Mouse (Mus musculus) cerebral cortex, adult 2 months (tissue): Measurements from ENCODE around the gene Mad1l1.

Experiments used
- WGBS: fragments of 180-500 bp; shearing (Covaris S2); methylation state at CpG from one replicate; pipeline ENCODE4 v1.1.7; 2018; 5-methylcytosine and 5-hydroxymethylcytosine counted together

Mad1l1 gene

DNA sequence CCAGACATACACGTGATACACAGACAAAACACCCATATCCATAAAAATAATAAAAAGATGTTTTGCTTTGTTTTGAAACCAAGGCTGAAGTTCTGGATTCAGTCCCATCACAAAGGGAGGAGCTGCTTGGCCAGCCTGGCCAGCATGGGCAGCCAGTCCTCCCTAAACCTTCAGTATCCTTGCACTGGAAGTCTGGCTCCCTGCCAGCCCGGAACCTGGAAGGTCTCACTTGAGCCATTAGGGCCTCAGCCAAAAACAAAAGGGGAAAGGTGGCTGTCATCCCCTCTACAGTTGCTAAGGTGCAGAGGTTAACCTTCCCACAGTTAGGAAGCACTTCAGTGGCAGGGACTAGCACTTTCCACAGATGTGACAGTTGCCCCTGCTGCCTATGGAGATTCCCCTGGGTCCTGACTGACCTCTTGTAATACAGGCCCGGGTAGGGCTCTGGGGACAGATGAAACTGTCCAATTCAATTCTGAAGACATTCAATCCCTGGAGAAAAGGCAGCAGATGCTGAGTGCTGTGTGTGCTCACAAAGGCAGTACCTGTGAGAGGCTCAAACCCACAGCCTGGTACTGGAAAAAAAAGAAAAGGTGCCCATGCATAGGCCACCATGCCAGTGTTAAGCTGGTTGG is 100.2 kb downstream of the Mad1l1 start:
- WGBS: 87% methylated on average over 3 of the region's 3 CpGs

DNA sequence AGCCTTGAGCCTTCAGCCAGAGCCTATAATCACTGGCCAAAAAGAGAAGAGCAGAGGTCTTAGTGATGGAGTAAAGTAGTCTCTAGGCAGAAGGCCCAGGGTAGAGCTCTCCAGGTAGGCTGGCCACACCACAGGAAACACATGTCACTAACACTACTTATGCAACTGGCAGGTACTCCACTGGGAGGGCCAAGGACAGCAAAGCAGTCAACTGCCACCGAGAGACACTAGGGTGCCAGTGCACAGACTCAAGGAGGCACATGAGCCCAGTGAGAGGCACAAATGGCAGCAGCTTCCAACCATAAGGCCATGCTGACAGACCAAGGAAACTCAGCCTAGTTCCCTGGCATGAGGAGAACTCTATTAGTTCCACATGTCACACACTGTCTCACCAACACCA is 102.1 kb downstream of the Mad1l1 start:
- WGBS: 89% methylated on average over 1 of the region's 1 CpGs

DNA sequence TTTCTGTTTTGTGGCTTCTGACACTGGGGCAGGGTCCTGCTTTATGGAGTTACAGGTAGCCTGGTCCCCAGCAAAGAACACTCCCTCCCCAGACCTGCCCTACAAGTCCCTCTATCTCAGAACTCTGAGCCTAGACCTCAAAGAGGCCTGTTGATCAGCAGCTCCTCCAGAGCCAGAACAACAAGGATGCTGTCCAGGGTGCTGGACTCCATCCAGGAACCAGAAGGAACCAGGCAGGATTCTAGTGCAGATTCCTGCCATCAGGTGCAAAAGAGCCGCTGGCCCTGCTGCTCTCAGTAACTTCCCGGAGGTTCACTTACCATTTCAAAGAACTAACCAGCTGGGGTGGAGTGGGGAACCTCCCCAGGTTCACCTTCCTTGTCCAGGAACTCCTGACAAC is 103.5 kb downstream of the Mad1l1 start:
- 74% methylated on average over 2 of the region's 2 CpGs for WGBS

DNA sequence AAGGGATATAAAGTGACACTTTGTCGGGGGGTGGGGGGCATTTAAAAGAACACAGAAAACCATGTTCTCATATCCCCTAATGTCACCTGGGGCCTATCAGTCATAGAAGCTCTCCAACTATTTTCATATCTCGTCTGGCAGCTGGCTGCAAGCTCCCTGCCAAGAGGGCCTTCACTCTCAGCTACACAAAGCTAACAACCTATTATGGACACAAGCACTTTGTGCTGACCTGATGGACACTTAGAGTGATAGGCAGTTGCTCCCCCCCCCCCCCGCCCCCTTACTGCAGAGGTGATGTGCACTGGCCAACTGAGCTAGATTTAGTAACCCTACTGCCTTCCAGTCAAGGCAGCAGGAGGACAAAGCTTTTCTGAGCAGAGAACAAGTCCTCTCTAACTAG is 104.3 kb downstream of the Mad1l1 start:
- WGBS: 85% methylated on average over 3 of the region's 3 CpGs

DNA sequence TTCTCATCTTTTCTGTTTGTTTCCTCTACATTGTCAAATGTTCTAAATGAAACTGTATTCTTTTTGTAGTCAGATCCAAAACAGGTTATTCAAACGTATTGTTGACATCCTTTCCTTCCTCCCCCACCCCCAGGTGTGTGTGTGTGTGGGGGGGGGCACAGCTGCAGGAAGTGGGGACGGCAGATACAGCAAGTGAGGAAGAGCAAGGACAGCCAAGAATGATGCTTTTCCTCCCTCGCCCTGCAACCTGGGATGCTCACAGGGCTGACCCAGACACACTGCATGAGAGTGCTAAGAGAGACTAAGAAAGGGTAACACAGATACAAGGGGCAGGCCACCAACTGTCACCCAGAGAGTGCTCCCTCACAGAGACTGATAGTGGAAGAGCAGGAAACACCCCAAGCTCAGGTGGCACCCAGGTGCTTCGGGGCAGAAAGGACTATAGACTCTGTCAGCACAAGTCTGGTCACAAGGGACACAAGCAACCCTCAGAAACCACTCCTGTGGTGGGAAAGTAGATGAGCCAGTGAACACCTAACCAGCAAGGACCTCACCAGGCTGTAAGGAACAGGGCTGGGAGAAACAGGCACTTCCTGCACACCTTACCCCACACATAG is 105.8 kb downstream of the Mad1l1 start:
- 80% methylated on average over 4 of the region's 4 CpGs for WGBS

DNA sequence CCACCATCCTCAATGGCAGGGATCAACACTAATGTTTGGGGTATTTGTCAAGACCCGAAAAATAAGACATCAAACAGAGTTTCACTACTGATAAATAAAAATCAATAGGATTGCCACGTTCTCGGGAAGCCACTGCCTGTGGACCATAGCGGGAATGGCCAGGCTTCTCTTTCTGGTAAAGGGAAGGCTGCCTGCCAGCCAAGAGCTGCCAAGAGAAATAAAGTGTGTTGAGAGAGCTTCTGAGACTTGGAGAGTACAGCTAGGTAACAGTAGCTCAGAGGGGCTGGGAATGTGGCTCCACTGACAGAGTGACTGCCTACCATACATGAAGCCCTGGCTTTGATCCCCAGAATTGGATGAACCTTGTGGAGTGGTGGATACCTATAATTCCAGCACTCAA is 108.4 kb downstream of the Mad1l1 start:
- 72% methylated on average over 4 of the region's 4 CpGs for WGBS

DNA sequence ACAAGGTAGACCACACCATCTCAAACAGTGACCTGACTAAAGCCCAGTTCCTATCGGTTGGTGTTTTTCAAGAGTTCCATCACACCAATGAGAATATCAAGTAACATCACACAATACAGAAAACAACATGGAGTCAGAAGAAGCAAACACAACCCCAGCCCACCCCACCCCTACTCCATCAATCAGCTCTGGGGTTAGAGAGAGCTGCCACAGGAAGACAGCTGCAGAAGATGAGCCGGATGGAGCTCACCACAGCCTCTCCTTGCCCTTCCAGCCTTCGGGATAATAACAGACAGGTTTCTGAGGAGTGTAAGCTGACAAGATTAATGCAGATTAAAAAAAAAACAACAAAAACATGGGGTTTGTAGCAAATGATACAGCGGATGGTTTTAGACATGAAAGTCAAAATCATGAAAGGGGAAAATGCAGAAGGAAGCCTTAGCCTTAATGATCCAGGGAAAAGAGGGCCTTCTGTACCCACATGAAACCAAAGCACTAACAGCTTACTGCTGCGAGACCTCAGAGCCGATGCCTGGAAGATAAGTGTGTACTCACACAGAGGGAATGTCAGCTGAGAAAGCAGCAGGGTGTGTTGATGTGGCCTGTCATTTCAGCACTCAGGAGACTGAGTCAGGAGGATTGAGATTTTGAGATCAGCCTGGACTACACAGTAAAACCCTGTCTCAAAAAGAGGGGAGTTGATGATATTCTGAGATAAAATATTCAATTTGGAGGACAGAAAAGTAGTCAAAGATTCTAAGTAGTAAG is 110.8 kb downstream of the Mad1l1 start:
- WGBS: 92% methylated on average over 6 of the region's 6 CpGs

DNA sequence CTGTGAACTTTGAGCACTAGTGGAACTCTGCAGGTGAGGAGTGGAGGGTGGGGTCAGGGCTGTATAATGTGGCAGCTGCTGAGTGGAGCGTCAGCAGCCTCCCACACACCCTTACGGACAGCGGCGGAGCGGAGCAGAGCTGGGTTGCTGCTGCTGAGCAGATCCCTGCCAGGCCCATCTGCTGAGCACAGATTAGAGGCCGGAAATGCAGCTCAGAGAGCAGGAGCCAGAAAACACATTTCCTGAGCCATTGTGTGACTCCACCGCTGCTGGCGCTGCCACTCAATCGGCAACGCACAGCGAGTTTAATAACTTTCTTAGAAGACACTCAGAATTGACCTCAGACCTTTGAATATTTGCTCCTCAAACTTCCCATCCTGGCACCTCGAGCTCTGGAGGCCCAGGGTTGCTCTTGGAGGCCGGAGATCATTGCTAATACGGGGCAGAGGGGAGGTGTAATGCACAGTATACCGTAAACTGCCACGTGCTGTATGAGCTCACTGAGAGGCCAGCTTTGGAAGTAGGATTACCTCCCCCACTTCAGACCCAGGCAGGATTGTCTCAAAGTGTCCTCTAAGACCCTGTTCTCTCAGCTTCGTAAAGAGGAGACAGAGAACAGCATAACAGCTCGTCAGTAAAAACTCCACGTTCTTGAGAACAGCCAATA is 112.5 kb downstream of the Mad1l1 start:
- WGBS: 41% methylated on average over 19 of the region's 19 CpGs

DNA sequence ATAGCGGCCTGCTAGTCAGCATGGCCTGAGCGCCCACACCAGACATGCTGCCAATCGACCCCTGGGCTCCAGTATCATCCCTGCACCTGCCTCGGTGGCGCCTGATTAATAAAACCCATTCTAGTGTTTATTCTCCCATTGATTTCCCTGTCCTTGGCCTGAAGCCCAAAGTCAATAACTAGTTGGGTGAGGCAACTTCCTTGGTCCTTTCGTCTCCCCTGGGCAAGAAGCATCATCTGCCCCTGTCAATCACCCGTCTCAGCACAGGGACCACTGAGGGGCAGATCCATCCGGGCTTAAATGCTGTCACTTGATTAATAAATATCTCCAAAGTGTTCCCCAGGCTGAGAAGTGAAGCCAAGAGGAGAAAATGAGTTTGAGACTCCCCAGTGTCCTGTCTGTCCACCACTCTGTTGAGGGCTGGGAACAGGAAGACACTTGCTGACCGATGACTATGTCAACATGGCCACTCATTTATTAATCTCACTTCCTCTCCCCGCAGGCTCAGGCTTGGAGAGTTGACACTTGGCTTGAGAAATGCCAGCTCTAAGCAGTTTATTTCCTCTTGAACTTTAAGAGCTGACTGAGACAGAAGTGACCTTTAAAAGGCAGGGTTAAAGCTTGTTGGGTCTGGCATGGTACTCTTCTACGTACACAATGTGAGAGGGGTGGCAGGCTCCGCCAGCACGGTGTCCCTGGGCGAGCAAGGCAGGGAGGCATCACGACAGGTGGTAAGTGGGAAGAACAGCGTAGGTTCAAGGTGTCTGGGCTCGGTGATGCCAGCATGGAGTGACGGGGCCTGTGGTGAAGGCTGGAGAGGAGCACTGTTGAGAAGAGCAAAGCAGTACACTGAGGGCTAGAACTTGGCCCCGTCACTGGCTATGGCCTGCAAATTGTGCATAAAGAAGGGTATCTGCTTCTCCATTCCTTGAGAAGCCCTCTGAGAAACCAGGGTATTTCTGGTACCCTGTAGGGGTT is 114.3 kb downstream of the Mad1l1 start:
- 80% methylated on average over 19 of the region's 19 CpGs for WGBS

DNA sequence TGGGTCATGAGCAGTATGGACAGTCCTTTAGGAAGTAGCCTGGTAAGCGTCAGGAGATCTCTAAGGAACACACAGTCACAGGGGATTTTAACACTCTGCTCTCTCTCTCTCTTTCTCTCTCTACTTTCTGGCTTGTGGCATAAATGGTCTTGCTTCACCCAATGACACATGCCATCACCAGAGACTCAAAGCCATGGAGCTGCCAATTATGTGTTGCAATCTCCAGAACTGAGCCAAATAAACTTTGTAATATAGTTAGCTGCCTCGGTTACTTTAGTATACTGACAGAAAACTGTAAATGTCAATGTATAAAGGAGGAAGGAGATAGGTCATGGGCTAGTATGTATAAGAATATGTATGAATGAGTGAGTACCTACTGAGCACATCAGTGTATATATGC is 115.4 kb downstream of the Mad1l1 start:
- WGBS: 95% methylated on average over 2 of the region's 2 CpGs

DNA sequence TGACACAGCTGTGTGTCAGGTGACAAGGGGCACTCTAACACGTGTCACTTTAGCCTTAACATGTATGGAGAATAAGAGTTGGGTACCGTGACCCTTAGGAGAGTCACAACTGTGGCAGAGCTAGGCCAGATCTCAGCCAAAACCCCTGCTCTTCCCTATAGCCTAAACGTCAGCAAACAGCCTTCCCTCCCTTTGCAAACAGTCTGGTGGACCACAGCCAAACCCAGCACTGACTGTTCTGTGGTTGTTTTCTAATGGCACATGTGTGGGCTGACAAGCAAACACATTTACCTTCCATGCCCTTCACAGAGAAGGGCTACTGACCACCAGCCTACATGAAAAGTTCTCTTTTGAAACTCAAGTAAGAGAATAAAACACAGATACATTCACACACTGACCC is 116.9 kb downstream of the Mad1l1 start:
- WGBS: 85% methylated on average over 3 of the region's 3 CpGs

DNA sequence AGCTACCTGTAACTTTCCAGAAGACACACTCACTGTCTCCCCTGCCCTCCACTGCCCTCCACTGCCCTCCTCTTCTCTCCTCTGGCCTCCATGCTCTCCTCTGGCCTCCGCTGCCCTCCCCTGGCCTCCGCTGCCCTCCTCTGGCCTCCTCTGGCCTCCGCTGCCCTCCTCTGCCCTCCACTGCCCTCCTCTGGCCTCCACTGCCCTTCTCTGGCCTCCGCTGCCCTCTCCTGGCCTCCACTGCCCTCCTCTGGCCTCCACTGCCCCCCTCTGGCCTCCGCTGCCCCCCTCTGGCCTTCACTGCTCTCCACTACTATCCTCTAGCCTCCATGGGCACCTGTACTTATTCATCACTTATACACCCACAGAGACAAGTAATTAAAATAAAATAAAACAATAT is 117.3 kb downstream of the Mad1l1 start:
- 97% methylated on average over 5 of the region's 5 CpGs for WGBS

DNA sequence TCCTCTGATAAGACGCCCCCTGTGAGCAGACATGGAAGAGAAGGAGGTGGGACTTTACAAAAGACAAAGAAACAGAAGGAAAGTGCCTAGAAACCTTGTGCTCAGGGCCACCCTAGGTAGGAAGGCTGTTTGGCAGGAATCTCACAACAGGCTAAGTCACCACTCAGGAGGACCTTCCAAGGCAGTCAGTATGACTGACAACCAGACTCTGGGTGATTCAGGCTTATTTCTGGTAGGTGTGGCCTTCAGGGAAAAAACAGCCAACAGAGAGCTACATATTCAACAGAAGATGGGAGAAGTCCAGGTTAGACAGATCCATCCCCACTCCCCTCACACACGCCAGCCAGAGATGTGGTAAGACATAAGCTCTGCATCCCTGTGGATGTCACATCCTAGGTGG is 118.9 kb downstream of the Mad1l1 start:
- 92% methylated on average over 2 of the region's 2 CpGs for WGBS

DNA sequence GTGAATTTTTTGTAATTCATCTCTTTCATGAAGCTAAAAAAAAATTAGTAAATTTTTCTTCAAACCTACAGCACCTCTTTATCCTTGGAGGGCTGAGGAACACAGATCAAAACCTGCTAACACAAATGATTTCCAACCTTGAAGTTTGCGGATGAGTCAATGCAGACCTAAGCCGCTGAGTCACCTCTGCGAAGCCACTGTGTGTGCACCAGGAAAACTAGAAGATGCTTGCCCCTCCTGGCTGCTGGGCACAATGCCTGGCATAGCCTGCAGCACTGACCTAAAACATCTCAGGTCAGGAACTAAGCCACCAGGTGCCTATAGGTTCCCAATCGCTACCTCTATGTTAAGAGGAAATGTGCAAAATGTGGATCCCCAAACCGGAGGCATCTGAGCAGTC is 119.8 kb downstream of the Mad1l1 start:
- 98% methylated on average over 5 of the region's 5 CpGs for WGBS

DNA sequence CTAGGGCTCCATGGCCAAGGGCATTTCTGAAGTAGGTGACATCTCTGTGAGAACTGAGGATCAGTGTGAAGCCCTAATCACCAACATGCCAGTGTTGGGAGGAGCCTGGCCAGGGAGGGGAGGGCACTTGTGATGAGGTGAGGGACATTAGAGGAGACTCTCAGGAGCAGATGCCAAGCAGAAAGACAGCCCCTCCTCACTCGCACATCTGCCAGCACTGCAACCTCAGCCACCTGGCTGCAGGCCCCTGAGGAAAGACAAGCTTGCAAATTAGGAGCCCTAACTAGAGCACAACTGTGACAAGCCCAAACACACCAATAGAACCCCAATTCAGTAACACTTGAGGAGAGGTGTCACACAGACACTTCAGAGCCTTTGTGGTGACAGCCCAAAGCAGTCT is 120.2 kb downstream of the Mad1l1 start:
- WGBS: 88% methylated on average over 1 of the region's 1 CpGs

DNA sequence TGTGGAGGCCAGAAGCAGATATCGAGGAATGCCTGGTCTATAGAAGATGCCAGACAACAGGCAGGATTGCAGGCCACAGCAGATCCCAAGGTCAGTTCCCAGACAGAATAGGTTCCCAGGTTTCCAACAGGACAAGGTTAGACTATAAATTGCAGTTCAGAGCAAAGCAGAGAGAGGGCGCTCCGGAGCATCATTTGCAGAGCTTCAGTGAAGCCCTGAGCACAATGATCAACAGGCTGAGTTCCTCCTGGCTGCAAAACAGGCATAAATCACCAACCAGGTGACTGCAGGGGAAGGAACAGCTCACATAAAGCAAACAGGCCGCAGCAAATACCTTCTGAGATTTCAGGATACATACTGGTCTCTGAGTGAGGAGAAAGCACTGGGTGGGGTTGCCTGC is 123.6 kb downstream of the Mad1l1 start:
- WGBS: 40% methylated on average over 4 of the region's 4 CpGs

DNA sequence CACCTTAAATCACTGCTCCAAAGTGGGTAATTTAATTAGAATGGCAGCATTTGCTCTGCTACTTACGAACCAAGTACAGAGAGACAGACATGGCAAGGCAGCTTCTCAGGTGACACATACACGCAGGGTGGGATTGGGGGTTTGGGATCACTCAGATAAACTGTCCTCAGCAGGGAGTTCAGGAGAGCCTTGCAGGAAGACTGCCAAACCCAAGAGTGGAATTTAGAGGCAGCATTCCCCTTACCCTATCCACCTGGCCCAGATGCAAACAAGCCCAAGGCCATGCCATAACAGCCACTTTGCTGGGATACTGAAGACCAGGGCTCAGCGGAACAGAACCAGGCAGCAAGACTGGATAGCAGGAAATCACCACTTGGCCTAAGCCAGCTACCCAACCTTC is 124.9 kb downstream of the Mad1l1 start:
- WGBS: 98% methylated on average over 3 of the region's 3 CpGs

DNA sequence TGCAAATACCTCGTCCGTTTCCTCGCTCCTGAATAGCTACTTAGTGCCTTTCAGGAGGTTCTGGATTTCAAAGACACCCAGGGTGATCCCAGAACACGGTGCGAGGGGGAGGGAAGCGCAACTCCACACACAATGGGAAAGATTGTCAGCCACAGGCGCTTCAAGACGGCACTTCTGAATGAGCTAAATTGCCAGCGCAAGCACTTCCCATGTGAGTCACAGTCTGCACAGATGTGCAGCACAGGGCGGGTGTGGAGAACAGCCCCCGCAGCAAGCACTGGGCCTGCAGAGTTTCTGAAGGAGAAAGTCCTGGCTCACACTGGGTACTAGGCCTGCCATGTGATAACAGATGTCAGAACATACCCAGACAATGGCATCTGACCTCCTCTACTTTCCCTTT is 127.2 kb downstream of the Mad1l1 start:
- WGBS: 40% methylated on average over 11 of the region's 11 CpGs

DNA sequence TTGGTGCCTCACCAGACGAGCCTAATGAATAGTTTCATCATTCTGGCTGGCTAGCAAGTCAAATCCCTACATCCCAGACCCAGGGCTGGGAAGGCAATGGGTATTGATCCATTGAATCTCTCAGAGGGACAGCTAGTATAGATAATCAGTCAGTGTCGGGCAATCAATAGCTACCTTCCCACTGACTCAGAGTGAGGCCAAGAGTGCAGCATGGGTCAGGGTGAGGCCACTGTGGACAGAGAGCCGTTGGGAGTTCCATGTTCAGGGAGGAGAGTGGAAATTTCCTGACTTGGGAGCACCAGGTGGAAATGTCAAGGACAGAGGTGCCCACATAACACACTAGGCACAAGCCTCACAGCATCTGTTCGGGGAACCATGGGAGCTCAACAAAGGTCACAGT is 129.8 kb downstream of the Mad1l1 start:
- WGBS: 89% methylated on average over 4 of the region's 4 CpGs

DNA sequence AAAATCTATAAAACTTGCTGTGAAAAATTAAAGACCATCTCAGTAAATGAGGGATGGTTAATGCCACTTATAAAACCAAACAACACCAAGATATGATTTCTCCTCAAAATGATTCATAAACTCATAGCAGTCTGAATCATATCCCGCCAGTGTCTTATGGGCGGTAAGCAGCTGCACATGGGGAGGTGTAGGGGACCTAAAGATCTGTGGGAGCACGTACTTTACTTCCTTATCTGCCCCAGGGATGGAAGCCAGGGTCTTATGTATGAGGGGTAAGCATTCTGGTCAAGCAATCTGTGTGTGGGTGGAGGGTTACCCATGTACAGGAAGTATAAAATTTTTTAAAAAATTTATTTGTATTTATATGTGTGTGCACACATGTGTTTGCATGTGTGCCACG is 135.0 kb downstream of the Mad1l1 start:
- 76% methylated on average over 4 of the region's 4 CpGs for WGBS

DNA sequence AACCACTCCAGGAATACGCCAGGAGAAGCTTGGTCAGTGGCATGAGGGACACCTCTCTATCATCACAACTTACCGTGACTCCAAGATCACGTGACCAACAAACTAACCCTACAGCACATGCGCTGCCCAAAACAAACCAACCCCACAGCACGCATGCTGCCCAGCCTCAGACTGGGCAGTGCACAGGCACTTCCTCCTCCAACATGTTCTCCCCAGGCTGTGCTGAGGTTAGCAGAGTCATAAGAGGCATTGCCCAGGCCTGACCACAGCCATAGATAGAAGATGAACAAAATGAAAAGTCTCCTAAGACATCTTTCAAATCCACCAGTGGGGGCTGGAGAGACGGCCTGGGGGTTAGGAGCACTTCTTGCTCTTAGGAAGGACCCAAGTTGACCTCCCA is 135.6 kb downstream of the Mad1l1 start:
- 92% methylated on average over 6 of the region's 6 CpGs for WGBS

DNA sequence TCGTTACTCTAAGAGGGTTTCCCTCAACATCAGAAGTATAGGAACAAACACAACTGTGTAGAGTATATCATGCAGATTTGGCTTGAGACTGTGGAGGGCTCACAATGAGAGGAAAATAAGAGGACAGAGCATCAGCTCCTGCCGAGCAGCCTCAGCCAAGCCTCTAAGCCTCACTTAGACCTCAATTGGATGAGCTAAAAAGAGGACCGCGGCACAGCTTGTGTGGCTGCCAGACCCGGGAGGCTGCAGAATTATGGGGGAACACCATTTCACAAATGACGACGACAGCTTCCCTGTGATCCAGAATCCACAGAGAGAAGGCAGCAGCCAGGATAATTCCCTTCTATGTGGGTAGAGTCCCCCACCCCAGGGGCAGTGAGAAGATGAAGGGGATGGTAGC is 138.0 kb downstream of the Mad1l1 start:
- WGBS: 37% methylated on average over 7 of the region's 7 CpGs
